Mouse (Mus musculus) thymus, adult 2 months (tissue): ENCODE measurements around the gene Pdgfc.

Experiments used
- CTCF ChIP-seq: fragments of 200-500 bp; IDR thresholded peaks from 2 replicates; pipeline ENCODE4 v1.5.1; 2012; ENCODE audit warnings: mild to moderate bottlenecking, control low read depth, low read length, moderate library complexity, borderline replicate concordance; ENCODE audit not compliant: control insufficient read depth, poor library complexity, insufficient read depth; ENCODE audit errors: extremely low read depth
- POLR2A ChIP-seq: fragments of 200-500 bp; IDR thresholded peaks from 2 replicates; pipeline ENCODE4 v1.6.1; 2012; ENCODE audit warnings: mild to moderate bottlenecking, low read length, control low read depth, moderate library complexity; ENCODE audit not compliant: control insufficient read depth, poor library complexity, insufficient read depth; ENCODE audit errors: extremely low read depth

- TF ChIP-seq CTCF = no peak
- TF ChIP-seq POLR2A = no peak
These were observed 10.5 kb upstream of the Pdgfc start for GRCm38 (mm10) chr3:81025568-81026213.
